Mouse (Mus musculus): ENCODE results near the gene Tulp3. TPM values are rescaled to one million over a fixed set of nuclear protein-coding genes. Genes with fewer than 3 reads are reported as not detected.
A peak's percentile ranks its signal among the peaks of the same experiment; 100 is the strongest.
"Not testable (repeated sequence)": the region's sequence is repeated elsewhere in the genome, so short reads cannot be mapped to it uniquely, and the experiment has no call there.

The Tulp3 gene
- polyA plus RNA-seq, 1 experiment = 5.4 TPM

DNA sequence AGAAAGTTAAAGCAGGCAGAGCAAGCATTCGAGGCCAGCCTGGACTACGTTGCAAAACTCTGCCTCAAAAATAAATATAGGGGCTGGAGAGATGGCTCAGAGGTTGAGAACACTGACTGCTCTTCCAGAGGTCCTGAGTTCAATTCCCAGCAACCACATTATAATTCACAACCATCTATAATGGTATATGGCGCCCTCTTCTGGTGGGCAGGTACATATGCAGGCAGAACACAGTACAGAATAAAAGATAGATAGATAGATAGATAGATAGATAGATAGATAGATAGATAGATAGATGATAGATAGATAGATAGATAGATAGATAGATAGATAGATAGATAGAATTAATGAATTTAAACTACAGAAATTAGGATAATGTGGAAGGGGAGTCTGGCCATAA lies 53.0 kb downstream of the Tulp3 start:
- not testable (repeated sequence) for H3K36me3 ChIP-seq (ENCODE audit: control insufficient read depth, insufficient read depth, low read length); H3K27ac ChIP-seq (ENCODE audit: control insufficient read depth, insufficient read depth, low read depth, low read length); H3K27me3 ChIP-seq (ENCODE audit: control insufficient read depth, insufficient read depth, low read length); H3K4me3 ChIP-seq (ENCODE audit: control insufficient read depth, low read depth, low read length)
- peak; percentile 20; the same call in 1 of the 2 replicates for TF ChIP-seq CTCF (IDR thresholded peaks at IDR 0.05; ENCODE audit: control insufficient read depth, insufficient read depth, insufficient replicate concordance, low read depth, low read length)
- H3K4me1 ChIP-seq (ENCODE audit: control insufficient read depth, insufficient read depth, low read length) = peaks cover 11% of the 10 kb centered on the region

DNA sequence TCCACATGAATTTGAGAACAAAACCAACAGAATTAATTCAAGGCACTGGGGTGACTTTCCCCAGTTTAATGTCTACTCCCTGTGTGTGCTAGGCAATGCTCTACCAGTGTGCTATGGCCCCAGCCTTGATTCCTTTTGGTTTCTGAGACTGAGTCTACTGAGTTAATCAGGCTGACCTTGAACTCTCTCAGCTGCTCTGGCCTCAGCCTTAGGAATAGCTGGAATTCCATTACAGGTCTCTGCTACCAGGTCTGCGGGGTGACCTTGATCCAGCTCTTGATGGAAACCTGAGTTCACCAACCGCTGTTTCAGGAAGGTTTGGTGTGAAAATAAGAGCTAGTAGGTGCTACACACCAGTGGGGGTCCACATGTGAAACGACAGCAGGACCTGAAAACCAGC lies 53.8 kb downstream of the Tulp3 start:
- TF ChIP-seq CTCF (IDR thresholded peaks at IDR 0.05; ENCODE audit: control insufficient read depth, insufficient read depth, insufficient replicate concordance, low read depth, low read length) (no peak), POLR2A (IDR thresholded peaks at IDR 0.05; ENCODE audit: control insufficient read depth, low read depth, low read length) (no peak)
- no peaks in the 10 kb centered on the region; the same call in 1 of the 2 replicates for H3K27me3 ChIP-seq (ENCODE audit: control insufficient read depth, insufficient read depth, low read length)
- H3K4me3 ChIP-seq (ENCODE audit: control insufficient read depth, low read depth, low read length) = no peak overlapping the region

DNA sequence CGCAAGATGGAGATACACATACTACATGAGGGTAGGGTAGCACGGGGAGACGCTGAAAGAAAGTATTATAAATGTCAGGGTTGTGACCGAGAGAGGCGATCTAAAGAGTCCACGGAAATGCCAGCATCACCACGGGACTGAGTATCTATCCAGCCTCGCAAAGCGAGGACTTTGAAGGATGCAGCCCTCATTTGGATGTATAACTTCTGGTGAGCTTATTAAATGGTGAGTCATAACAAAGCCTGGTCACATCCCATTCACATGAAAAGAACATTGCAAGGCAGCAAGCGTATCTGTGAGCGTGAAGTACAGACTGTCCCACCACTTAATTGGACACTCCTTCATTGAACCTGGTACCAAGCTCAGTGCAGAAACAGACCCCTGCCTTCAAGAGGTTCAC lies 54.2 kb downstream of the Tulp3 start:
- Histone ChIP-seq H3K27me3 (ENCODE audit: control insufficient read depth, insufficient read depth, low read length) (no peaks in the 10 kb centered on the region; the same call in 1 of the 2 replicates), H3K27ac (ENCODE audit: control insufficient read depth, insufficient read depth, low read depth, low read length) (no peak overlapping the region), H3K36me3 (ENCODE audit: control insufficient read depth, insufficient read depth, low read length) (no peaks in the 10 kb centered on the region), H3K4me3 (ENCODE audit: control insufficient read depth, low read depth, low read length) (no peak overlapping the region), H3K4me1 (ENCODE audit: control insufficient read depth, insufficient read depth, low read length) (peaks cover 11% of the 10 kb centered on the region)
- TF ChIP-seq POLR2A (IDR thresholded peaks at IDR 0.05; ENCODE audit: control insufficient read depth, low read depth, low read length) = no peak
- no peak for TF ChIP-seq CTCF (IDR thresholded peaks at IDR 0.05; ENCODE audit: control insufficient read depth, insufficient read depth, insufficient replicate concordance, low read depth, low read length)

More for the DNA sequence above, 53.8 kb downstream of the Tulp3 start:
- Histone ChIP-seq H3K27ac (ENCODE audit: control insufficient read depth, insufficient read depth, low read depth, low read length) (no peak overlapping the region), H3K36me3 (ENCODE audit: control insufficient read depth, insufficient read depth, low read length) (no peaks in the 10 kb centered on the region), H3K4me1 (ENCODE audit: control insufficient read depth, insufficient read depth, low read length) (peaks cover 11% of the 10 kb centered on the region)

DNA sequence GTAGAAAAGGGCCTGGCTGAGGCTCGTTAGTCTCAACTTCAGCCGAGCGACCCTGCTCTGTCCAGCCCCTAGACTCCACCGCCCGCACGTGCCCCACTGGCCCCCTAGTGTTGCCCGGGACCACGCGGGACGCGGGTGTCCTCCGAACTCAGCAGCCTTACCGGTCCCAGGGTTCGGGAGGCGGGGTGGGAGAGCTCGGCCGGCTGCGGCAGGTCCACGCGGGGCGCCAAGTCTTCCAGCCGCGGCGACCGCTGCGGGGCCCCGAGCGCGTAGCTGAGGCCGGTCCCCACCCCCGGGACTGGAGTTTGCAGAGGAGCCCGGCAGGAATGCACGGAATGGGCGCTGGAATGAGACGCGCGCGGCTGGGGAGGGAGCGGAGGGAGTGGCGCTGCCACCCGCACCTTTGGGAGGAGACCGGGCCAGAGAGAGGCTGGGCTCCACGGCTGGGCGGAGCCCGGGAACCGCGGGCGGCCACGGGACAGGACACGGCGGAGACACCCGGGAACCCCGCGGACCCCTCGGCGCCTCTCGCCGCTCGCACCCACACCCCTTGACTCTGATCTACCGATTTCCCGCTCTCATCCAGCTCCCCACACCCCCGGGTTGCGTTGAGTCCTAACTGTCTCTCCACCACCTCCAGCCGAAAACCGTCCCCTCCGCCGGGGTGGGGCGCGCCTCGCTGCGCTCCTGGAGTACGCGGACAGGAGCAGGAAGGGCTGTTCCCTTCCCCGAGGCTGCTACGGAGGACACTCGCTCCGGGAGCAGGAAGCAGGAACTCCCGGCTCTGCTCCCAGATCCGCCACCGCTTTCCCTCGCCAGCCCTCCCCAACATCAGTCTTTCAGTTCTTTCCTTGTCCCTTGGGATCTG lies 55.3 kb downstream of the Tulp3 start, which contains the start of gene Tead4:
Tead4 (minus strand) TSS at position 690 of the 868 bp plus-strand sequence.
- peaks cover 11% of the 10 kb centered on the region for H3K4me1 ChIP-seq (ENCODE audit: control insufficient read depth, insufficient read depth, low read length)
- TF ChIP-seq POLR2A (IDR thresholded peaks at IDR 0.05; ENCODE audit: control insufficient read depth, low read depth, low read length) (no peak), CTCF (IDR thresholded peaks at IDR 0.05; ENCODE audit: control insufficient read depth, insufficient read depth, insufficient replicate concordance, low read depth, low read length) (no peak)
- peak within 1 kb of the TSS; percentile 66 for H3K4me3 ChIP-seq (ENCODE audit: control insufficient read depth, low read depth, low read length)
- no peaks in the 10 kb centered on the region for H3K36me3 ChIP-seq (ENCODE audit: control insufficient read depth, insufficient read depth, low read length)
- H3K27me3 ChIP-seq (ENCODE audit: control insufficient read depth, insufficient read depth, low read length) = no peaks in the 10 kb centered on the region; the same call in 1 of the 2 replicates
- no peak within 1 kb of the TSS for H3K27ac ChIP-seq (ENCODE audit: control insufficient read depth, insufficient read depth, low read depth, low read length)

DNA sequence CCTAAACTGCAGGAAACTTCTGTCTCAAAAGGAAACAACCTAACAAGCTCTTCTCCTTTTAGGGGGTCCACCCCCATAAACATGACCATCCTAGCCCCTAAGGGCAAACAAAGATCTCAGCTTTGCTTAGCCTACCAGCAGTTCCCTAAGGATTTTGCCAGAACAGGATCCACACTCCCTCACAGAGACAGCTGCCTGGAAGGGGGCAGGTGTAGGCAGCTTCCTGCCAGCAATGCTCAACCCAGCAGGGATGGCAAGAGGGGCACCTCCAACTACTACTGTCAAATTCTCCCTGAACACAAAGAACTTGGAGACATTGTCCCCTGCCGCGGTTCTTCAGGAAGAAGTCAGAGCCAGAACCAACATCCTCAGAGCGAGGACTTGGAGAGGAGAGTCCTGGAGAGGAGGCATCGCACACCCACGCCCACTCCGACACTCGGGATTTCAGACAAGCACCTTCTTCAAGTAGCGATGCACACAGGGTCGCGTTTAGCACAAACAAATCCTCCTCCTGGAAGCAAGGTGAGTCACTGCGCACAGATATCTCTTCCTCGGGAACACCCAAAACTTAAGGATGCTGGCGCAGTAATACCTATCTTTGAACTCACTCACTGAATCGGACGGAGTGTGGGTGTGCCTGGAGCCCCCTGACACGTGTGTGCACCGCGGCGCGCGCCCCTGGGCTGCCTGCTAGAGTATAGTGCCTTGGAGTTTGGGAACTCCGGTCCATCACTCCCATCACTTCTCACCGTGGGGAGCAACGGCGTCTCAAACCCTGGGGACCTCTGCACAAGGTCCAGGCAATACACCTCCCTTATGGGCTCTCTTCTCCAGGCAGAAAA lies 56.1 kb downstream of the Tulp3 start:
- H3K27me3 ChIP-seq (ENCODE audit: control insufficient read depth, insufficient read depth, low read length) = no peaks in the 10 kb centered on the region; the same call in 1 of the 2 replicates
- no peaks in the 10 kb centered on the region for H3K36me3 ChIP-seq (ENCODE audit: control insufficient read depth, insufficient read depth, low read length)
- TF ChIP-seq CTCF (IDR thresholded peaks at IDR 0.05; ENCODE audit: control insufficient read depth, insufficient read depth, insufficient replicate concordance, low read depth, low read length) (no peak), POLR2A (IDR thresholded peaks at IDR 0.05; ENCODE audit: control insufficient read depth, low read depth, low read length) (no peak)
- H3K4me3 ChIP-seq (ENCODE audit: control insufficient read depth, low read depth, low read length) = peak overlapping the region; percentile 66
- H3K27ac ChIP-seq (ENCODE audit: control insufficient read depth, insufficient read depth, low read depth, low read length) = no peak overlapping the region
- H3K4me1 ChIP-seq (ENCODE audit: control insufficient read depth, insufficient read depth, low read length) = peaks cover 11% of the 10 kb centered on the region

DNA sequence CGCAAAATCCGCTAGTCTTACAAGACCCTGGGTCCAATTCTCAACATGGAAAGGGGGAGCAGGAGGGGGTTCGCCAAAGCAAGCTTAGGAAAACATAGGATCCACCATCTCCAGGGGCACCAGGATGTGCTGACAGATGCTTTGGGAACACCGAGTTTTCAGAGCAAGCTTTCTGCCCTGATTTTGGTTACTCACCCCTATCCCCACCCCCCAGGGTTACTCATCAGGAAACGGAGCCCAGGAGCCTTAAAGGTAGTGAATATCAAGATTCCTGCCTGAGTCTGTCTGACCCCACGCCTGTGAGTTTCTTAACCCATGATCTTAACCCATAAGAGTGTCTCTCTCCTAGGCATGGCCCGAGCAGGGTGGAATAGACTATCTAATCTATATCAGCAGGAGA lies 57.4 kb downstream of the Tulp3 start:
- H3K4me1 ChIP-seq (ENCODE audit: control insufficient read depth, insufficient read depth, low read length) = peaks cover 11% of the 10 kb centered on the region
- TF ChIP-seq POLR2A (IDR thresholded peaks at IDR 0.05; ENCODE audit: control insufficient read depth, low read depth, low read length) (no peak), CTCF (IDR thresholded peaks at IDR 0.05; ENCODE audit: control insufficient read depth, insufficient read depth, insufficient replicate concordance, low read depth, low read length) (no peak)
- H3K36me3 ChIP-seq (ENCODE audit: control insufficient read depth, insufficient read depth, low read length) = no peaks in the 10 kb centered on the region
- H3K4me3 ChIP-seq (ENCODE audit: control insufficient read depth, low read depth, low read length) = no peak overlapping the region
- H3K27me3 ChIP-seq (ENCODE audit: control insufficient read depth, insufficient read depth, low read length) = no peaks in the 10 kb centered on the region; the same call in 1 of the 2 replicates
- no peak overlapping the region for H3K27ac ChIP-seq (ENCODE audit: control insufficient read depth, insufficient read depth, low read depth, low read length)

Data from testis, adult 2 months (tissue).